Mouse (Mus musculus): Measurements from ENCODE around the gene Capn10. TPM values are rescaled to one million over a fixed set of nuclear protein-coding genes. Genes with fewer than 3 reads are reported as not detected.
"Not testable (repeated sequence)": the region's sequence is repeated elsewhere in the genome, so short reads cannot be mapped to it uniquely, and the experiment has no call there.

Gene Capn10
- polyA plus RNA-seq, 1 experiment, result 39.4 TPM

- no peak for DNase-seq (ENCODE audit: extremely low spot score in 1 of 2, low spot score in 1 of 2)
These were observed 17.5 kb upstream of the Capn10 start for GRCm38 (mm10) chr1:92916725-92917124.

- no peak for DNase-seq (ENCODE audit: extremely low spot score in 1 of 2, low spot score in 1 of 2)
These were observed 15.0 kb upstream of the Capn10 start for GRCm38 (mm10) chr1:92919151-92919550.

- no peak for DNase-seq (ENCODE audit: extremely low spot score in 1 of 2, low spot score in 1 of 2)
These were observed 14.4 kb upstream of the Capn10 start for GRCm38 (mm10) chr1:92919775-92920174.

- no peak for DNase-seq (ENCODE audit: extremely low spot score in 1 of 2, low spot score in 1 of 2)
These were observed 13.5 kb upstream of the Capn10 start for GRCm38 (mm10) chr1:92920474-92921200.

- no peak for DNase-seq (ENCODE audit: extremely low spot score in 1 of 2, low spot score in 1 of 2)
These were observed 12.7 kb upstream of the Capn10 start for GRCm38 (mm10) chr1:92921496-92921895.

GRCm38 (mm10) chr1:92930171-92930706, 3.9 kb upstream of the Capn10 start:
- DNase-seq (ENCODE audit: extremely low spot score in 1 of 2, low spot score in 1 of 2), result no peak

- no peak for DNase-seq (ENCODE audit: extremely low spot score in 1 of 2, low spot score in 1 of 2)
These were observed 565 bp upstream of the Capn10 start for GRCm38 (mm10) chr1:92933611-92934010.

- no peak for DNase-seq (ENCODE audit: extremely low spot score in 1 of 2, low spot score in 1 of 2)
These were observed 1.1 kb downstream of the Capn10 start for GRCm38 (mm10) chr1:92935054-92935962.

GRCm38 (mm10) chr1:92935977-92936376, 1.8 kb downstream of the Capn10 start:
- DNase-seq (ENCODE audit: extremely low spot score in 1 of 2, low spot score in 1 of 2), result no peak

GRCm38 (mm10) chr1:92936467-92936866, 2.3 kb downstream of the Capn10 start:
- DNase-seq (ENCODE audit: extremely low spot score in 1 of 2, low spot score in 1 of 2), result no peak

GRCm38 (mm10) chr1:92937797-92938196, 3.6 kb downstream of the Capn10 start:
- DNase-seq (ENCODE audit: extremely low spot score in 1 of 2, low spot score in 1 of 2), result no peak

- no peak for DNase-seq (ENCODE audit: extremely low spot score in 1 of 2, low spot score in 1 of 2)
These were observed 5.6 kb downstream of the Capn10 start for GRCm38 (mm10) chr1:92939746-92940145.

GRCm38 (mm10) chr1:92943219-92943989, 9.2 kb downstream of the Capn10 start:
- DNase-seq (ENCODE audit: extremely low spot score in 1 of 2, low spot score in 1 of 2), result no peak

GRCm38 (mm10) chr1:92947966-92948365, 13.8 kb downstream of the Capn10 start:
- DNase-seq (ENCODE audit: extremely low spot score in 1 of 2, low spot score in 1 of 2), result no peak

- DNase-seq (ENCODE audit: extremely low spot score in 1 of 2, low spot score in 1 of 2), result no peak
These were observed 15.2 kb downstream of the Capn10 start for GRCm38 (mm10) chr1:92949426-92949825.

GRCm38 (mm10) chr1:92950607-92951006, 16.4 kb downstream of the Capn10 start, which contains the start of gene Gpr35:
TSS of gene Gpr35 (plus strand) at chr1:92950865.
- DNase-seq (ENCODE audit: extremely low spot score in 1 of 2, low spot score in 1 of 2), result no peak

- no peak for DNase-seq (ENCODE audit: extremely low spot score in 1 of 2, low spot score in 1 of 2)
These were observed 19.5 kb downstream of the Capn10 start for GRCm38 (mm10) chr1:92953641-92954040.

- DNase-seq (ENCODE audit: extremely low spot score in 1 of 2, low spot score in 1 of 2), result peak; percentile 55 to 90
These were observed 22.6 kb downstream of the Capn10 start for GRCm38 (mm10) chr1:92956571-92957335.

- no peak for DNase-seq (ENCODE audit: extremely low spot score in 1 of 2, low spot score in 1 of 2)
These were observed 24.8 kb downstream of the Capn10 start for GRCm38 (mm10) chr1:92958999-92959398.

GRCm38 (mm10) chr1:92970791-92971190, 36.6 kb downstream of the Capn10 start:
- not testable (repeated sequence) for DNase-seq (ENCODE audit: extremely low spot score in 1 of 2, low spot score in 1 of 2)
